Mouse (Mus musculus) myocyte (in vitro differentiated cells): ENCODE data around the gene Olfr985. TPM values are rescaled to one million over a fixed set of nuclear protein-coding genes. Genes with fewer than 3 reads are reported as not detected.

ENCODE experiments used
- H3K27me3 ChIP-seq: one replicate; pipeline ENCODE4 v1.6.1; 2011; ENCODE audit not compliant: control insufficient read depth, insufficient read depth, insufficient read length
- H3K36me3 ChIP-seq: one replicate; pipeline ENCODE4 v1.6.1; 2011; ENCODE audit not compliant: control insufficient read depth, insufficient read depth
- H3K4me2 ChIP-seq: one replicate; pipeline ENCODE4 v1.6.1; 2011; ENCODE audit warnings: low read depth, control low read depth
- H3K4me3 ChIP-seq: one replicate; pipeline ENCODE4 v1.5.1; 2011; ENCODE audit warnings: mild to moderate bottlenecking, control low read depth, moderate library complexity
- H3K79me2 ChIP-seq: one replicate; pipeline ENCODE4 v1.6.1; 2011; ENCODE audit not compliant: control insufficient read depth, insufficient read depth
- H3ac ChIP-seq: one replicate; pipeline ENCODE4 v1.6.1; 2011; ENCODE audit not compliant: control insufficient read depth, insufficient read length
- CEBPB ChIP-seq: IDR thresholded peaks from 2 replicates; pipeline ENCODE4 v1.6.1; 2011; ENCODE audit warnings: mild to moderate bottlenecking, moderate library complexity; ENCODE audit not compliant: poor library complexity, insufficient read depth, severe bottlenecking
- E2F4 ChIP-seq: IDR thresholded peaks from one replicate; pipeline ENCODE4 v1.6.1; 2011; ENCODE audit warnings: mild to moderate bottlenecking, control low read depth, moderate library complexity; ENCODE audit not compliant: insufficient read depth
- MAX ChIP-seq: IDR thresholded peaks from one replicate; pipeline ENCODE4 v1.6.1; 2011; ENCODE audit warnings: low read depth, mild to moderate bottlenecking, control low read depth
- MYOD1 ChIP-seq, 3 experiments: IDR thresholded peaks; one replicate each; pipeline ENCODE4 v1.6.1; 2011; ENCODE audit warnings: control low read depth in 2 of 3, low read depth in 2 of 3, mild to moderate bottlenecking in 2 of 3, moderate library complexity in 1 of 3; ENCODE audit not compliant: insufficient read length in 2 of 3, control insufficient read depth in 1 of 3
- MYOG ChIP-seq, 3 experiments: IDR thresholded peaks; one replicate each; pipeline ENCODE4 v1.6.1; 2011; ENCODE audit warnings: control low read depth in 2 of 3, low read depth in 2 of 3, mild to moderate bottlenecking in 2 of 3; ENCODE audit not compliant: insufficient read length in 2 of 3, control insufficient read depth in 1 of 3, insufficient read depth in 1 of 3
- POLR2A ChIP-seq: IDR thresholded peaks from one replicate; pipeline ENCODE4 v1.6.1; 2011; ENCODE audit warnings: low read depth, mild to moderate bottlenecking, control low read depth, moderate library complexity; ENCODE audit not compliant: insufficient read length
- POLR2AphosphoS2 ChIP-seq: IDR thresholded peaks from one replicate; pipeline ENCODE4 v1.6.1; 2011; ENCODE audit warnings: low read depth, control low read depth; ENCODE audit not compliant: insufficient read length
- REST ChIP-seq: IDR thresholded peaks from one replicate; pipeline ENCODE4 v1.6.1; 2011; ENCODE audit warnings: mild to moderate bottlenecking, control low read depth, moderate library complexity; ENCODE audit not compliant: insufficient read depth, insufficient read length
- SRF ChIP-seq: IDR thresholded peaks from one replicate; pipeline ENCODE4 v1.6.1; 2011; ENCODE audit warnings: low read depth; ENCODE audit not compliant: control insufficient read depth, insufficient read length
- TCF12 ChIP-seq: IDR thresholded peaks from one replicate; pipeline ENCODE4 v1.6.1; 2011; ENCODE audit warnings: mild to moderate bottlenecking, control low read depth; ENCODE audit not compliant: poor library complexity, insufficient read depth, severe bottlenecking
- TCF3 ChIP-seq: IDR thresholded peaks from one replicate; pipeline ENCODE4 v1.6.1; 2011; ENCODE audit warnings: low read depth, control low read depth; ENCODE audit not compliant: insufficient read length
- USF1 ChIP-seq: IDR thresholded peaks from one replicate; pipeline ENCODE4 v1.6.1; 2011; ENCODE audit warnings: low read depth, mild to moderate bottlenecking, control low read depth, moderate library complexity
- polyA plus RNA-seq: library from polyadenylated mRNA; unstranded; fragments of >200 nt; fragmentation: generic; extraction: Trizol; gene quantifications from one replicate; pipeline ENCODE4 v1.2.1, GENCODE M21; 2012; ENCODE audit warnings: missing spikeins

Gene Olfr985
- polyA plus RNA-seq, 1 experiment = not detected

DNA sequence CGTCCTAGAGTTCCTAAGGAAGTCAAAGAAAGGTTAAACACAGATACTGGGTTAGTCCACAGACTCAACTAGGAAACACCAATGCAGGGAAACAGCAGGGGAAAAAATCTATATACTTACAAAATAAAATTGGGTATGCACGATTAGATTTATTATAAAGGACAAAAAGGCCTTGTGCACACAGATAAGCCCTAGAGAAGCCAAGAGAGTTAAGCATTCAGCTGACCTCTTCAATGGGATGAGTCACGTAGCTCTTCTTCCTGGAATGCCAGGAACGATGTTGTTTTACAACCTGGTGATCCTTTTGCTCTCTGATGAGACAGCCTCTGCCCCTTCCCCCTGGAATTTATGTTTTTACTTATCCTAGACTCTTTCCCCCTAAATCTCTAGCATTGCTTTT, 9.5 kb upstream of the Olfr985 start:
- Histone ChIP-seq H3K79me2 (no peaks in the 10 kb centered on the region), H3K4me3 (no peak overlapping the region), H3K4me2 (no peak overlapping the region), H3K27me3 (no peaks in the 10 kb centered on the region), H3K36me3 (no peaks in the 10 kb centered on the region), H3ac (no peak overlapping the region)
- TF ChIP-seq USF1 = no peak
- no peak for TF ChIP-seq POLR2AphosphoS2

DNA sequence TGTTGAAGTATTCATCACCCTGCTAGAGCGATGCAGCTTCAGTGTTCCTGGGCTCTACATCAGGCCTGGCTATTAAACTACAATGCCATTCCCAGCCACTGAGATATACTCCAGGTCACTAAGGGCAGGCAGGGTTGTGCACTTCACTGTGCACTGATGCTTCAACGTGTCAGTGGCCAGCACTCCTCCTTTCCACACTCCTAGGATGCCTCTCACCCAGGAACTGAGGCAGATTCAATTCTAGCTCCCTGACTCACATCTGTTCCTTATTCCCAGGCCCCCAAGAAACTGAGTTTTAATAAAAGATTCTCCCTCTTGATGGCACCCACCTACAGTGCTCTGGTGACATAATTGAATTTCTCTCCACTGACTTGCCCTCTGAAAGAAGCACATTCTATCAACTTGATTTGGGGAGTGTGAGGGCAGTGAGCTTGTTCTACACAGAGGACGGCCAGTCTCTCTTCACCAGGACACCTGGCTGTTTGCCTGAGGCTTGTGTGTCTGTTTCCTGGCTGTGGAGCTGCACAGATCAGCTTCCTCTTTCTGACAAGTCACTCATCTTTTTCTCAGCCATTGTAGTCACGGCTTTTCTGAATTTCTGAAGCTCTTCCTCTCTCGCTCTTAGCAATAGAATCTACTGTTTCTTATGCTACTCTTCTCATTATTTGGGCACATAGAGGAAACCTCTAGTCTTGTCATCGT, 7.2 kb upstream of the Olfr985 start:
- Histone ChIP-seq H3K4me2 (no peak overlapping the region), H3ac (no peak overlapping the region), H3K27me3 (no peaks in the 10 kb centered on the region), H3K4me3 (no peak overlapping the region), H3K79me2 (no peaks in the 10 kb centered on the region), H3K36me3 (no peaks in the 10 kb centered on the region)
- TF ChIP-seq POLR2AphosphoS2 (no peak), MAX (no peak), SRF (no peak), REST (no peak)

DNA sequence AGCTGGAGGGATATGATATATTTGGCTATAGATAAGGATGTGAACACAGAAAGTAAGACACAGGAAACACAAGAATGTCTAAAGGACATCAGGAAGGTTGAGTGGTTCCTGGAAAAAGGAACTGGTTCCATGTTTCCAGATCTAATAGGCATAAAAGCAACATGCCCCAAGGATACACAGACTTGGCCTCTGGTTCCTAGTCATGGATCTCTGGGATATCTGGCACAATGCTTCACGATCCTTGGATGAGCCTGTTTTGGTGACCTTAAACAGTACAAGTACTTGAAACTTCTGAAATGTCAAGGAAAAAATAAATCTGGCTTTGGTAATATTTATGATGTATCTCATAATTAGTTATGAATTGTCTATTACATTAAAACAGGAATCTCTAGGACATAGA, 572 bp upstream of the Olfr985 start:
- no peak overlapping the region for H3K4me3 ChIP-seq
- H3K4me2 ChIP-seq = no peak overlapping the region
- H3K79me2 ChIP-seq = no peaks in the 10 kb centered on the region
- H3K36me3 ChIP-seq = no peaks in the 10 kb centered on the region
- H3K27me3 ChIP-seq = no peaks in the 10 kb centered on the region
- TF ChIP-seq MYOD1 (IDR thresholded peaks at IDR 0.05; ENCODE audit: control insufficient read depth in 1 of 3, insufficient read length in 2 of 3, low read depth in 2 of 3) = no peak
- TF ChIP-seq E2F4 = no peak
- no peak for TF ChIP-seq POLR2AphosphoS2
- no peak for TF ChIP-seq CEBPB
- no peak for TF ChIP-seq REST
- no peak for TF ChIP-seq TCF3
- TF ChIP-seq USF1 = no peak
- TF ChIP-seq TCF12 = no peak
- no peak for TF ChIP-seq MAX
- TF ChIP-seq POLR2A = no peak
- no peak for TF ChIP-seq MYOG (IDR thresholded peaks at IDR 0.05; ENCODE audit: control insufficient read depth in 1 of 3, insufficient read depth in 1 of 3, insufficient read length in 2 of 3, low read depth in 2 of 3)
- TF ChIP-seq SRF = no peak
- H3ac ChIP-seq = no peak overlapping the region

DNA sequence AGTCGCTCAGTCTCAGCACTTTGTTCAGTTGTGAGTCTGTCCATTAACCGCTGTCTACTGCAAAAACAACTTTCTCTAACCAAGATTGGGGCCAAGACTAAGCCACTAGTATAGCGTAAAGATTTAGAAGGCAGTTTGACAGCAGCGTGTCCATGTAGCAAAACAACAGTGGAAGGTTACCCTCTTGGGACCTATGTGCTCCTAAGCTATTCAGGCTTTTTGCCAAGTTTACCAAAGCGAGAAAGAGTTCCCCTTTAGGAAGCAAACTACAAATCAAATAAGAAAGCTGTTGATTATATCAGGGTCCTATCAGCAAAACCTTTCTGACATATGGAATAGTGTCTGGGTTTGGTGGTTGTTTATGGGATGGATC, 12.7 kb downstream of the Olfr985 start:
- Histone ChIP-seq H3ac (no peak overlapping the region), H3K4me2 (peak overlapping the region; percentile 60), H3K4me3 (no peak overlapping the region), H3K27me3 (no peaks in the 10 kb centered on the region), H3K36me3 (no peaks in the 10 kb centered on the region), H3K79me2 (no peaks in the 10 kb centered on the region)
- TF ChIP-seq MYOD1 (IDR thresholded peaks at IDR 0.05; ENCODE audit: control insufficient read depth in 1 of 3, insufficient read length in 2 of 3, low read depth in 2 of 3) (no peak), TCF3 (no peak), E2F4 (no peak), CEBPB (no peak)

DNA sequence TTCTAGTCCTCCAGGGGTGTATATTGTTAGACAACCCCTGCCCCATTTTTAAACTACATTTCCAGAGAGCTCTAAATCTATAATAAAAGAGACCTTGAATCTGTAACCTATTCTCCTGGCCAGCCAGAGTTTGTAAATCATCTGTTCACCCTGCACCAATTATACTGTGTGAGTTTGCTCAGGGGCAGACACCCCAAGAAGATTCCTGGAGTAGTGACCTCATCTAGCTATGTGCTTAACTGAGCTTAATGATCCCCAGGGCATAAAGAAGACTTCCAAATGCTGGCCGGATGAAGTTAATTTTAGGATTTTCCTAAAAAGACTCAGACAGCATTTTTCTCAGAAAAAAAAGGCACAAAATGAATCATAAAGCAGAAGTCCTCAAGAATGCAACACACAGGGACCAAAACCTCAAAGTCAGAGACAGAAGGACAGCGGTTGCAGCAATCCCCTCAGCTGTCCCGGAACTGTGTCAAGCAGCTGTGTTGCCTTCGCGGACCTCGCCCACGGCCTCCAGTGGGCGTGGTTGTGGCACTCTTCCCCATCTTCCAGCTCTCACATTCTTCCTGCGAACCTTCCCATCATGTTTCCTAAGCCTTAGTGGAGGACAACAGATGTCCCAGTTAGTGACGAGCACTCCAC, 13.2 kb downstream of the Olfr985 start:
- TF ChIP-seq USF1 (no peak), POLR2AphosphoS2 (no peak), REST (no peak), CEBPB (peak; percentile 66; the same call in 1 of the 2 replicates), MYOD1 (IDR thresholded peaks at IDR 0.05; ENCODE audit: control insufficient read depth in 1 of 3, insufficient read length in 2 of 3, low read depth in 2 of 3) (peak; percentile 61 to 99 (median 98)), MYOG (IDR thresholded peaks at IDR 0.05; ENCODE audit: control insufficient read depth in 1 of 3, insufficient read depth in 1 of 3, insufficient read length in 2 of 3, low read depth in 2 of 3) (peak; percentile 93 to 100 (median 99)), SRF (no peak), TCF12 (peak; percentile 96), TCF3 (peak; percentile 94), MAX (no peak), E2F4 (no peak), POLR2A (no peak)
- H3K4me2 ChIP-seq = peak overlapping the region; percentile 60

More for the DNA sequence above, 13.2 kb downstream of the Olfr985 start:
- Histone ChIP-seq H3K36me3 (no peaks in the 10 kb centered on the region), H3K27me3 (no peaks in the 10 kb centered on the region), H3K4me3 (no peak overlapping the region), H3ac (no peak overlapping the region), H3K79me2 (no peaks in the 10 kb centered on the region)
